Mouse (Mus musculus) adrenal gland, postnatal 4 days (tissue): ENCODE results near the gene Riok2. TPM values are rescaled to one million over a fixed set of nuclear protein-coding genes. Genes with fewer than 3 reads are reported as not detected.

Experiments
- DNase-seq, 2 experiments: peaks; one replicate each; pipeline ENCODE4 v3.0.0; 2021 to 2022; ENCODE audit warnings: low spot score in 2 of 2, mixed read lengths in 2 of 2
- total RNA-seq, 2 experiments: library from RNA; stranded (reverse); gene quantifications; 2 replicates each; pipeline ENCODE4 v1.2.3; 2021

Gene Riok2
- total RNA-seq, 2 experiments from 2014 or later = 37.6 to 40.8 TPM

GRCm38 (mm10) chr17:17404811-17405544 lies 30.9 kb downstream of the Riok2 start:
- DNase-seq = no peak

- DNase-seq = no peak
Measured at GRCm38 (mm10) chr17:17405606-17406005, 31.5 kb downstream of the Riok2 start.

- no peak for DNase-seq
Measured at GRCm38 (mm10) chr17:17408137-17408536, 34.0 kb downstream of the Riok2 start.

DNA sequence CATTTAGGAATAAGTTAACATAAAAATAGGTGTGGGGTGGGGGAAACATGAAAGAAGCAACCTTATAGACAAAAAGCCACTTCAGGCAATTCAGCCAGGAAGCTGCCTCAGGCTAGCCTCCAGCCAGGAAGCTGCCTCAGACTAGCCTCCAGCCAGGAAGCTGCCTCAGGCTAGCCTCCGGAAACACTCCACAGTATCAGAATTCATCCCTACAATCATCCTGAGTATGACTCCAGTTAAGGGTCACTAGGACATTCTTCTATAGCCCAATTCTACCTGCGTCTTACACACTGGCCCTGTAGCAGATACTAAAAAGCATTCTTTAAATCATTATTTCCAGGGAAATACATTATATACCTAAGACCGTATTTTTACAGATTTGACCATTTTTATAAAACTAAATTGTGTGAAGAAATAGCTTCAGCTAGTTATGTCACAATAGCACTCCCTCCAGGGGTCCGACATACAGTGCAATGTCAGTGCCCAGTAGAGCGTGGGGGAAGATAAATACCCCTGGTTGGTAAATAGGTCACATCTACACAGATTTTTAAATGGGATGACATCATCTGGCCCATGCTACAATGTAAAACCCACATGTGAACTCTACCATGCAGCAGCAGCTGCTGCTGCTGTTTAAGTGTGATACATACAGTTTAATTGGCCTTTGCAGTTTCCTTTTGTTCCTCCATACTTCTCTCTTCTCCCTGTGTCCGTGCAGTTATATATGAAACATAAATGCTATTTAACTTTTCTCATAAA lies 34.8 kb downstream of the Riok2 start:
- no peak for DNase-seq

GRCm38 (mm10) chr17:17409601-17410000 lies 35.5 kb downstream of the Riok2 start:
- no peak for DNase-seq

DNA sequence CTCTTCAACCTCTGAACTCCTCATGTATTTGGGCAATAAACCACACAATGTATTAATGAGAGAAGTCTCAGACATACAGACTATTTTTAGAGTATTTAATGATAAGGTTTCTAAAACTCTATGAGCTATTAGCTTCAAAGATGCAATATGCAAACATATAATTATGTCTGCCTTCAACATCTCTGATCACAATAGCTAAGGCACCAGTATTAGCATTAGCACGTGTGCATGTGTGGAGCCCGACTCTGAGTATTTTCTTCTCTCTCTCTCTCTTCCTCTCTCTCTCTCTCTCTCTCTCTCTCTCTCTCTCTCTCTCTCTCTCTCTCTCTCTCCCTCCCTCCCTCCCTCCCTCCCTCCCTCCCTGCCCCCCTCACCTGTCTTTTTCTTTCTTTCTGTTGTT lies 37.3 kb downstream of the Riok2 start:
- no peak for DNase-seq

GRCm38 (mm10) chr17:17412176-17412575 lies 38.1 kb downstream of the Riok2 start:
- no peak for DNase-seq

GRCm38 (mm10) chr17:17414206-17414605 lies 40.1 kb downstream of the Riok2 start:
- no peak for DNase-seq

DNA sequence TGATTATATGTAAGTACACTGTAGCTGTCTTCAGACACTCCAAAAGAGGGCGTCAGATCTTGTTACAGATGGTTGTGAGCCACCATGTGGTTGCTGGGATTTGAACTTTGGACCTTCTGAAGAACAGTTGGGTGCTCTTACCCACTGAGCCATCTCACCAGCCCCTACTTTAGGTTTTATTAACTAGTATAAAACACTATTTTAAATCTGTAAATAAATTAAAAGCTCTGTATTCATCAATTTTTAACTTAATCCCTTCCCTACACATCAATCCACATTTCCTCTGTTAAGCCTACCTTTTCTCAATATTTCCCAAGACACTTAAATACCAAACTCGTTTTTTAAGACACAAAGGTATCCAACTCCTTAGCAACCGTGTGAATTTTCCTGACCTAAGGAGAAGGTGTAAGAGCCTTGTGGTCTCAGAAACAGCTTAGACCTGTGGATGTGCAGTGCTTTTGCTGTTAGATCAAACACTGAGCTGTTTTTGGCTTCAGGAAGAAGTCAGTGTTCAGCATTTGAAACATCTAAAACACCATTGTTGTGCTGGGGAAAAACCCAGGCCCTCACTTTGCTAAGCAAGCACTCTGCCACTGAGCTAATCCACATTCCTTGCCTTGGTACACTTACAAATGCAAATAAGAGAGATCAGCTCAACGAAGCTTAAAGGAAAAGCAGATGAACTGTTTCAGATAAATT lies 50.6 kb downstream of the Riok2 start:
- DNase-seq = no peak

DNA sequence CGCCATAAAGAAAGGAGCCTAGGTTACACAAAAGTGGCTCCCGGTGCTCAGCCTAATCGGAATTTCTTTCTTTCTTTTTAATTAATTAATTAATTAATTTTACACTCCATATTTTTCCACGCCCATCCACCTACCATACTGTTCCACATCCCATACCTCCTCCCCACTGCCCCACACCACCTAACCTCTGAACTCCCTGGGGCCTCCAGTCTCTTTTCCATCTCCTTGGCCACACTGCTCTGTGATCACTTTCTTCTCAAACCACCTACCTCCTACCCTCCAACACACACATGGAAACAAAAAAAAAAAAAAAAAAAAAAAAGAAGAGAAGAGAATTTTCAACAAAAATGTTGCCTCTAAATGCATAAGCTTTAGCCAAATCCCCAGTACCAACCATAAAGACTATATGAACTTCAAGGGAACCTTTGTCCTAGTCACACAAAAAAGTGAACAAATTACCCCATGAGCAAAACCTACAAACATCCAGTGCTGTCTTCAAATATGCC lies 51.3 kb downstream of the Riok2 start:
- DNase-seq = no peak

- DNase-seq = no peak
Measured at GRCm38 (mm10) chr17:17425906-17426305, 51.8 kb downstream of the Riok2 start.

- no peak for DNase-seq
Measured at GRCm38 (mm10) chr17:17428888-17429287, 54.8 kb downstream of the Riok2 start.

GRCm38 (mm10) chr17:17433679-17434078 lies 59.6 kb downstream of the Riok2 start:
- DNase-seq = no peak

DNA sequence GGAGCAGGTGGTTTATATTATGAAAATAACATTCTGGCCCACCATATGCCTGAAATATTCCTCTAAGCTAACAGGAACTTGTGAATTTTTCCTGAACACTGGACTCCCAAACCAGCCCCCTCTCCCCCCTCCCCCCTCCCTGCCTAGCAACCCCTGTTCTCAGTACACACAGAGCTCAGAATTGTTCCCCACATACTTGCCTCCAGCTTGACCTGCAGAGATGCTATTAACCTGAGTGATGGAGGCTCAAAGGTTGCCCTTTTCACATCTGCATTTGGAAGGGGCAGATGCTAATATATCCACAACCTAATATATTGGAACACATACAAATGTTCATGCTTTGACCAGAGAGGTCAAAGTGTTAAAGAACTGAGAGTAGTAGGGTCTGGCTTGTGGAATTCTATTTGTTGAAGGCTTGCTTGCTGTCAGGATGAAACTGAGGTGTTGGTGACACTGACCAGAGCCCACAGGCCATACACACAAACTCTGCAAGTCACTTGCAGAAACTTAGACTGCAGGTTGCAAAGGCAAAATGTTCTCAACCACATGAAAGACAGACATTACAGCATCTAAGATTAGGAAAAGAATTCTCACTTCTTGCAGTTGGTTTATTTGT lies 64.6 kb downstream of the Riok2 start:
- DNase-seq = no peak

DNA sequence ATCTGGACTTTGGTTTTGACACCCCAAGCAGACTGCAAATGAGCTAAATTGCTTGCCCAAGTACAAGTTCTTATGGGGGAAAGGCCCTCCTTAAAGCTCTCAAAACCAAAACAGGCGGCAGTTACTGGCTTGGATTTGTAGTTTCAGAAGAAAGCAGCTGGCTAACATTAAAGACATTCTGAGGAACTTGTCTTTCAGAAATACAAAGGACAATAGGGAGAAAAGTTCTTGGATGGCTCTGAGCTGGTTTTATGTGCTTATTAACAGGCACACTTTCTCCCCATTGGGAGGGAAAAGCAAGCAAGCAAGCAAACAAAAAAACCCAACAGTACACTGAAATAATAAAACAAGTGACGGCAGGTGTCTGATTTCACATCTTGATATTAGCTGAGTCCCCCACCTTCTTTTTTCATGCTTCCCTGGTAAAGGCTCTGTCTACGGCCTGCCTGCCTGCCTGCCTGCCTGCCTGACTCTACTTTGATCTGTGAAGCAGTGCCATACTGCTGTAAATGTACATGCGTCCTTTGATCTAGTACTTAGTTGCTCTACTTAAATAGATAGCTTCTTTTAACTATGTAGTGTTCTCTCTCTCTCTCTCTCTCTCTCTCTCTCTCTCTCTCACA lies 67.9 kb downstream of the Riok2 start:
- no peak for DNase-seq

DNA sequence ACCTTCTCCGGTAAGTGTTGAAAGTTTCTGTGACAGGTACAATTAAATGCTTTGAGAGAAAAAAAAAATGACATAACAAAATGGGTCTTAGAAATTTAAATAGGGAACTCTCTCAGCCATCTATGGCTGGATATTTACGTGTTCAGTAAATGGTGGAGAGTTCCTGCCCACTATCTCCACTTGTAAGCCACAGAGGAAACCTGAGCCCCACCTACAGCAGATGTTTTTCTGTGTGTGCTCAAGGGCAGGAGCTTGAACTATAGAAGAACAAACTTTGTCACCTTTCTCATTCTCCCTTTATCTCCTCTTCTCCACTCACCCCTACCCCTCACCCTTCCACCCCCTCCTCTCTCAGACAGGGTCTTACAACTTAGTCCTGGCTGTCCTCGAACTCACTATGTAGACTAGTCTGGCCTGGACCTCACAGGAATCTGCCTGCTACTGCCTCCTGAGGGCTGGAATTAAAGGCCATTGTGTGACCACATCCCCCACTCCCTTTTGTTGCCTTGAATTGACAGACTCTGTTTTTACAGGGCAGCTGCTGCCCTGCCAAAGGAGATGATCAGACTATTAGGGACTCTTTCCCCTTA lies 70.3 kb downstream of the Riok2 start:
- no peak for DNase-seq
